Mouse (Mus musculus): ENCODE data around the gene Ugt1a1.

- TF ChIP-seq CTCF (IDR thresholded peaks at IDR 0.05; ENCODE audit: borderline replicate concordance, insufficient read depth, low read length) (no peak), POLR2A (IDR thresholded peaks at IDR 0.05; ENCODE audit: low read depth, low read length) (no peak)
Measured at GRCm38 (mm10) chr1:88261706-88262105, 49.9 kb downstream of the Ugt1a1 start.

Measured in embryonic fibroblast, embryonic 13.5 days (primary cell).